Mouse (Mus musculus): ENCODE data around the gene Gm48552.

- no peak for TF ChIP-seq REST (IDR thresholded peaks at IDR 0.05; ENCODE audit: insufficient read depth, insufficient read length)
- TF ChIP-seq POLR2A (IDR thresholded peaks at IDR 0.05; ENCODE audit: insufficient read length, low read depth), result peak; percentile 70
- TF ChIP-seq MAX (IDR thresholded peaks at IDR 0.05; ENCODE audit: low read depth), result no peak
- no peak for TF ChIP-seq USF1 (IDR thresholded peaks at IDR 0.05; ENCODE audit: low read depth)
- TF ChIP-seq POLR2AphosphoS2 (IDR thresholded peaks at IDR 0.05; ENCODE audit: insufficient read length, low read depth), result peak; percentile 53
- TF ChIP-seq CEBPB (IDR thresholded peaks at IDR 0.05; ENCODE audit: insufficient read depth, poor library complexity, severe bottlenecking), result no peak
- TF ChIP-seq E2F4 (IDR thresholded peaks at IDR 0.05; ENCODE audit: insufficient read depth), result no peak
- TF ChIP-seq SRF (IDR thresholded peaks at IDR 0.05; ENCODE audit: control insufficient read depth, insufficient read length, low read depth), result no peak
- no peak for TF ChIP-seq TCF12 (IDR thresholded peaks at IDR 0.05; ENCODE audit: insufficient read depth, poor library complexity, severe bottlenecking)
- peak in 1 of 3 experiments; percentile 8 for TF ChIP-seq MYOG (IDR thresholded peaks at IDR 0.05; ENCODE audit: control insufficient read depth in 1 of 3, insufficient read depth in 1 of 3, insufficient read length in 2 of 3, low read depth in 2 of 3)
- TF ChIP-seq MYOD1 (IDR thresholded peaks at IDR 0.05; ENCODE audit: control insufficient read depth in 1 of 3, insufficient read length in 2 of 3, low read depth in 2 of 3), result peak in 1 of 3 experiments; percentile 13
- TF ChIP-seq TCF3 (IDR thresholded peaks at IDR 0.05; ENCODE audit: insufficient read length, low read depth), result no peak
Measured at GRCm38 (mm10) chr10:81429605-81430061, 40.8 kb downstream of the Gm48552 start.

All from myocyte (in vitro differentiated cells).